ENCODE assay signal across 8 mouse cellular contexts in genomic region chr12:57196608-57197362, GRCm38 (mm10). TPM values are rescaled to one million over a fixed set of nuclear protein-coding genes. Genes with fewer than 3 reads are reported as not detected.
A peak's percentile ranks its signal among the peaks of the same experiment; 100 is the strongest.
DNase-seq lines count a peak whose midpoint lies in the region; ATAC-seq and TF ChIP-seq lines count a peak whose summit lies in the region.

No protein-coding gene starts in this region.

- WGBS in embryonic facial prominence, embryonic 13.5 days: 1% methylated on average over 59 of the region's 59 CpGs
- WGBS in heart, embryonic 12.5 days: under 1% methylated on average over 59 of the region's 59 CpGs
- WGBS in kidney, embryonic 15.5 days: 1% methylated on average over 59 of the region's 59 CpGs
- WGBS in small intestine, adult 2 months: 6% methylated on average over 59 of the region's 59 CpGs

- H3K4me3 ChIP-seq in embryonic facial prominence, embryonic 13.5 days: peak overlapping the region; percentile 54
- peak overlapping the region; percentile 68 for H3K4me3 ChIP-seq in heart, embryonic 12.5 days
- peak overlapping the region; percentile 60 for H3K4me3 ChIP-seq in kidney, embryonic 15.5 days (replicated peaks)
- peak overlapping the region; percentile 60 for H3K4me3 ChIP-seq in small intestine, adult 2 months (ENCODE audit: low read depth, low read length)

- no peaks in the 10 kb centered on the region for H3K36me3 ChIP-seq in embryonic facial prominence, embryonic 13.5 days
- no peaks in the 10 kb centered on the region for H3K36me3 ChIP-seq in heart, embryonic 12.5 days
- H3K36me3 ChIP-seq in kidney, embryonic 15.5 days: no peaks in the 10 kb centered on the region
- no peaks in the 10 kb centered on the region for H3K36me3 ChIP-seq in small intestine, adult 2 months (ENCODE audit: control insufficient read depth, insufficient read depth, low read length)

- no peaks in the 10 kb centered on the region for H3K4me1 ChIP-seq in embryonic facial prominence, embryonic 13.5 days
- H3K4me1 ChIP-seq in heart, embryonic 12.5 days (replicated peaks): no peaks in the 10 kb centered on the region
- peaks cover 11% of the 10 kb centered on the region for H3K4me1 ChIP-seq in kidney, embryonic 15.5 days
- peaks cover 6% of the 10 kb centered on the region for H3K4me1 ChIP-seq in small intestine, adult 2 months (ENCODE audit: control insufficient read depth, insufficient read depth, insufficient read length, low read length)

- H3K9me3 ChIP-seq in embryonic facial prominence, embryonic 13.5 days: no peaks in the 10 kb centered on the region
- H3K9me3 ChIP-seq in heart, embryonic 12.5 days (replicated peaks): no peaks in the 10 kb centered on the region
- no peaks in the 10 kb centered on the region for H3K9me3 ChIP-seq in kidney, embryonic 15.5 days (replicated peaks)

- no peak overlapping the region for H3K27ac ChIP-seq in embryonic facial prominence, embryonic 13.5 days
- H3K27ac ChIP-seq in heart, embryonic 12.5 days (ENCODE audit: poor library complexity, severe bottlenecking): peak overlapping the region; percentile 34
- peak overlapping the region; percentile 18; the same call in 1 of the 2 replicates for H3K27ac ChIP-seq in kidney, embryonic 15.5 days
- H3K27ac ChIP-seq in small intestine, adult 2 months (ENCODE audit: insufficient read depth, low read depth, low read length): no peak overlapping the region

- H3K9ac ChIP-seq in embryonic facial prominence, embryonic 13.5 days: peak overlapping the region; percentile 75
- peak overlapping the region; percentile 72 for H3K9ac ChIP-seq in heart, embryonic 12.5 days
- H3K9ac ChIP-seq in kidney, embryonic 15.5 days: peak overlapping the region; percentile 43

- peaks cover 37% of the 10 kb centered on the region for H3K27me3 ChIP-seq in embryonic facial prominence, embryonic 13.5 days
- H3K27me3 ChIP-seq in heart, embryonic 12.5 days (replicated peaks): 0 out of 2 replicates have a peak, but pooled peaks cover 7% of the 10 kb centered on the region
- peaks cover 11% of the 10 kb centered on the region for H3K27me3 ChIP-seq in kidney, embryonic 15.5 days
- peaks cover 17% of the 10 kb centered on the region for H3K27me3 ChIP-seq in small intestine, adult 2 months (ENCODE audit: control insufficient read depth, insufficient read depth, low read length)

- H3K4me2 ChIP-seq in embryonic facial prominence, embryonic 13.5 days: peak overlapping the region; percentile 84
- H3K4me2 ChIP-seq in heart, embryonic 12.5 days: peak overlapping the region; percentile 97
- peak overlapping the region; percentile 93 for H3K4me2 ChIP-seq in kidney, embryonic 15.5 days

- peak; percentile 9 to 25 for DNase-seq in B cell, adult 2 months
- DNase-seq in MEL-GATA-1-ER (ENCODE audit: extremely low read depth, low read depth) (peak; percentile 65), MN1 (ENCODE audit: low spot score) (no peak)
- peak; percentile 12 for DNase-seq in lung, postnatal 14 days

- no peak for TF ChIP-seq POLR2A in small intestine, adult 2 months (IDR thresholded peaks at IDR 0.05; ENCODE audit: low read depth, low read length)

- peak; percentile 29; the same call in 1 of the 2 replicates for ATAC-seq in embryonic facial prominence, embryonic 13.5 days (ENCODE audit: insufficient number of reproducible peaks, insufficient read depth, low FRiP score, low TSS enrichment, low read depth)
- ATAC-seq in heart, embryonic 12.5 days (ENCODE audit: insufficient number of reproducible peaks, low FRiP score): peak; percentile 90
- peak; percentile 82 for ATAC-seq in kidney, embryonic 15.5 days (replicated peaks; ENCODE audit: low FRiP score)

- TF ChIP-seq CTCF in small intestine, adult 2 months (IDR thresholded peaks at IDR 0.05; ENCODE audit: extremely low read depth, insufficient read length, insufficient replicate concordance, low read depth, low read length): no peak

RNA-seq across cellular contexts. Expression of gene Slc25a21, which starts 0.5 kb away (rescaled TPM):
- 0.76 and 0.96 TPM in 2 replicates for polyA plus RNA-seq in embryonic facial prominence, embryonic 13.5 days (2015; fragmentation: Nextera tagmentation; extraction: Ambion mirVana)
- polyA plus RNA-seq in heart, embryonic 12.5 days (2016; fragmentation: Nextera tagmentation; extraction: Ambion mirVana): 0.58 and 1.2 TPM in 2 replicates
- 3.1 TPM in 2 replicates for polyA plus RNA-seq in kidney, embryonic 15.5 days (2015; fragmentation: Nextera tagmentation; extraction: Ambion mirVana)
- polyA plus RNA-seq in small intestine, adult 2 months (2012; rRNA removed): 0.03 TPM in 1 of 2 replicates, not detected in the other

RNA-seq across cellular contexts. Expression of gene Prps1l3, which starts 33.4 kb away (rescaled TPM):
- 59.1 and 66.0 TPM in 2 replicates for polyA plus RNA-seq in embryonic facial prominence, embryonic 13.5 days (2015; fragmentation: Nextera tagmentation; extraction: Ambion mirVana)
- polyA plus RNA-seq in heart, embryonic 12.5 days (2016; fragmentation: Nextera tagmentation; extraction: Ambion mirVana): 40.9 and 42.1 TPM in 2 replicates
- 79.8 and 80.4 TPM in 2 replicates for polyA plus RNA-seq in kidney, embryonic 15.5 days (2015; fragmentation: Nextera tagmentation; extraction: Ambion mirVana)
- 3.7 and 4.8 TPM in 2 replicates for polyA plus RNA-seq in small intestine, adult 2 months (2012; rRNA removed)

RNA-seq across cellular contexts. Expression of gene Mipol1, which starts 33.4 kb away (rescaled TPM):
- polyA plus RNA-seq in embryonic facial prominence, embryonic 13.5 days (2015; fragmentation: Nextera tagmentation; extraction: Ambion mirVana): 9.1 and 13.0 TPM in 2 replicates
- polyA plus RNA-seq in heart, embryonic 12.5 days (2016; fragmentation: Nextera tagmentation; extraction: Ambion mirVana): 8.2 and 8.5 TPM in 2 replicates
- polyA plus RNA-seq in kidney, embryonic 15.5 days (2015; fragmentation: Nextera tagmentation; extraction: Ambion mirVana): 12.1 and 13.6 TPM in 2 replicates
- 0.53 and 0.58 TPM in 2 replicates for polyA plus RNA-seq in small intestine, adult 2 months (2012; rRNA removed)

Comparison
In these comparisons a context has a peak if more than half of its experiments do, and no peak if none do; other contexts are left out.
1. ATAC-seq: peak in every context shown above with its lines; median percentile 90 in heart, embryonic 12.5 days; 82 in kidney, embryonic 15.5 days; 29 in embryonic facial prominence, embryonic 13.5 days.
2. H3K27ac ChIP-seq: peak in heart, embryonic 12.5 days (single experiment) and kidney, embryonic 15.5 days (single experiment); none in embryonic facial prominence, embryonic 13.5 days (single experiment) and small intestine, adult 2 months (single experiment).
3. Peak in every context shown above with its lines, with median percentiles within 50 percentile points of each other: H3K4me2 ChIP-seq, H3K4me3 ChIP-seq and H3K9ac ChIP-seq.